Mouse (Mus musculus): ENCODE measurements around the gene Nfkbil1.

DNA sequence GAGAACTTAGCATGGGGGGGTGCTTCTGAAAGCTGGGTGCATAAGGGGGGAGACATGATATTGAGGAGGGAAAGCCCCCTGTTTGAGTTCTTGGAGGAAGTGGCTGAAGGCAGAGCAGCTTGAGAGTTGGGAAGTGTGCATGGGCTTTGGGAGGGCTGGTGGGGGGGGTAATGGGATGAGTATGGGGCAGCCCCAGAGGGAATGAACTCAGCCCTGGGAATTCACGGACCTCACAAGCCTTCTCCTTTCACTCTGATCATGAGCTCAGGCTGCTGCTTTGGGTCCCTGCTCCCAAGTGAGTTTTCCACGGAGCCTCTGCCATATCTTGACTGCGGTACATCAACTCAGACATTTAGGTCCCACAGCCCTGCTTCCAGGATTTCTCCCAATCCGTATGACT lies 33.1 kb downstream of the Nfkbil1 start:
- no peak for TF ChIP-seq GATA1 (IDR thresholded peaks at IDR 0.05; ENCODE audit: borderline replicate concordance, low read length)
- TF ChIP-seq FLI1 (IDR thresholded peaks at IDR 0.05; ENCODE audit: low read length): no peak

Measured in megakaryocyte, embryonic 14.5 days (primary cell).